Mouse (Mus musculus) erythroblast, embryonic 14.5 days (primary cell): ENCODE data around the gene Fam69b.

Experiments
- GATA1 ChIP-seq: IDR thresholded peaks from 2 replicates; pipeline ENCODE4 v1.6.1; 2012; ENCODE audit warnings: low read length, inconsistent platforms, mixed read lengths
- TAL1 ChIP-seq: IDR thresholded peaks from 3 replicates; pipeline ENCODE4 v1.6.1; 2012; ENCODE audit warnings: low read length, inconsistent platforms, mixed read lengths

DNA sequence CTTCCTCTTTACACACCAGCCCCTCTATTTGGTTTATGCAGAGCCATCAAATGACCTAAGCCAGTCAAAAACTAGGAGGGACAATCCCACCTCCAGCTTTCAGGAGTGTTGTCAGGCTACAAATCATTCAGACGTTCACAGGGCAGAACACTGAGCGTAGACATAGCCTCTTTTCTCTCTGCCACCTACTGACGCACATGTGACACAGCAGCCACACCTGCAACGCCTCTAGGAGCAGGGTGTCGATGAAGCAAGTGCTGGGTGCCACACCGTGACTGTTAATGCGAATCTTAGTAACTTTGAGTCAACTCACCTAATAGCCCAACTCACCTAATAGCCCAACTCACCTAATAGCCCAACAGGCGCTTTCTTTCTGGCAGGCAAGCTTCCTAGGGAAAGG is 10.8 kb downstream of the Fam69b start:
- TF ChIP-seq GATA1: no peak
- TF ChIP-seq TAL1: no peak
